Mouse (Mus musculus) limb, embryonic 10.5 days (tissue): Measurements from ENCODE around the gene Smarca5. TPM values are rescaled to one million over a fixed set of nuclear protein-coding genes. Genes with fewer than 3 reads are reported as not detected.

Source experiments
- polyA plus RNA-seq: library from polyadenylated mRNA; unstranded; fragments of >200 nt; fragmentation: Nextera tagmentation; extraction: Ambion mirVana; gene quantifications from 2 replicates; pipeline ENCODE4 v1.2.1, GENCODE M21; 2016

Gene Smarca5
- polyA plus RNA-seq, 1 experiment from 2014 or later = 110 TPM

Other genes starting within 250 kb of the Smarca5 start
- 12.5 and 13.1 TPM in 2 replicates for gene Gypa, start 245.7 kb downstream of the Smarca5 start, polyA plus RNA-seq
- 0.03 TPM in 2 replicates for gene Frem3, start 128.4 kb downstream of the Smarca5 start, polyA plus RNA-seq
- 10.6 and 14.2 TPM in 2 replicates for gene Gab1, start 141.0 kb upstream of the Smarca5 start, polyA plus RNA-seq